Mouse (Mus musculus): ENCODE data around the gene Rasgrp4. TPM values are rescaled to one million over a fixed set of nuclear protein-coding genes. Genes with fewer than 3 reads are reported as not detected.
"Not testable (repeated sequence)": the region's sequence is repeated elsewhere in the genome, so short reads cannot be mapped to it uniquely, and the experiment has no call there.

Rasgrp4 gene
- polyA plus RNA-seq, 2 experiments, result 0.43 to 4.8 TPM

- H3K4me2 ChIP-seq (replicated peaks; ENCODE audit: low read depth, low read length, severe bottlenecking), result peak overlapping the region; percentile 89
- no peak for DNase-seq (ENCODE audit: low spot score)
- H3K9me3 ChIP-seq (ENCODE audit: control insufficient read depth, low read length), result no peaks in the 10 kb centered on the region
- peak overlapping the region; percentile 36; the same call in 1 of the 2 replicates for H3K9ac ChIP-seq (ENCODE audit: low read depth, low read length, severe bottlenecking)
- no peak for ATAC-seq (ENCODE audit: low FRiP score, low read depth)
- 0 out of 2 replicates have a peak overlapping the region, but pooled peaks have one; percentile 33 for H3K27ac ChIP-seq (replicated peaks; ENCODE audit: low read depth, low read length)
- no peak for TF ChIP-seq POLR2A (IDR thresholded peaks at IDR 0.05; ENCODE audit: borderline replicate concordance, extremely low read depth, insufficient read depth, insufficient read length)
- WGBS, result 39% methylated on average over 5 of the region's 5 CpGs
- H3K4me3 ChIP-seq (replicated peaks; ENCODE audit: low read length), result peak overlapping the region; percentile 90
- peaks cover 14% of the 10 kb centered on the region for H3K4me1 ChIP-seq (ENCODE audit: control insufficient read depth, insufficient read depth, low read length)
- H3K27me3 ChIP-seq (ENCODE audit: control insufficient read depth, insufficient read depth, low read length), result no peaks in the 10 kb centered on the region
- peaks cover 13% of the 10 kb centered on the region for H3K36me3 ChIP-seq (ENCODE audit: control insufficient read depth, insufficient read depth, low read length)
Measured at GRCm38 (mm10) chr7:29180854-29181236, 46.2 kb downstream of the Rasgrp4 start.

DNA sequence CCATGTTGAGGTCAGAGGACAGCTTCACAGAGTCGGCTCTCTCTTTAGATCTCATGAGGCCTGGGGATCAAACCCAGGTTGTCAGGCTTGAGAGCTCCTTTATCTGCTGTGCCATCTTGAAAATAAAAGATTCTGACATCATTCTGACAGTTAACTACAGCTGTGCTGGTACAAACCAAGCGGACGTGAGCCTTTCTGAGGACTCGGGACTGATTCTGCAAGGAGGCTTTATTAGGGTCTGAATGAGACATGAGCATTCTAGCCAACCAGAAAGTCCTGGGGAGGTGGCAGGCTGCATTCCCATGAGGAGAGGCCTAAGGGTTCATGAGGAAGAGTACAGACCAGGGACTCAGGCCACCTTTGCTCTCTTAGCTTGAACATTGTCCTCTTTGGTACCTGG lies 46.7 kb downstream of the Rasgrp4 start:
- not testable (repeated sequence) for DNase-seq (ENCODE audit: low spot score); H3K4me2 ChIP-seq (replicated peaks; ENCODE audit: low read depth, low read length, severe bottlenecking); H3K36me3 ChIP-seq (ENCODE audit: control insufficient read depth, insufficient read depth, low read length); H3K9me3 ChIP-seq (ENCODE audit: control insufficient read depth, low read length); H3K27me3 ChIP-seq (ENCODE audit: control insufficient read depth, insufficient read depth, low read length); H3K4me3 ChIP-seq (replicated peaks; ENCODE audit: low read length); H3K27ac ChIP-seq (replicated peaks; ENCODE audit: low read depth, low read length); ATAC-seq (ENCODE audit: low FRiP score, low read depth); H3K9ac ChIP-seq (ENCODE audit: low read depth, low read length, severe bottlenecking)
- peaks cover 14% of the 10 kb centered on the region for H3K4me1 ChIP-seq (ENCODE audit: control insufficient read depth, insufficient read depth, low read length)
- 92% methylated on average over 4 of the region's 4 CpGs for WGBS

- not testable (repeated sequence) for DNase-seq (ENCODE audit: low spot score); H3K27ac ChIP-seq (replicated peaks; ENCODE audit: low read depth, low read length); H3K4me3 ChIP-seq (replicated peaks; ENCODE audit: low read length); H3K4me1 ChIP-seq (ENCODE audit: control insufficient read depth, insufficient read depth, low read length); H3K36me3 ChIP-seq (ENCODE audit: control insufficient read depth, insufficient read depth, low read length); H3K4me2 ChIP-seq (replicated peaks; ENCODE audit: low read depth, low read length, severe bottlenecking); ATAC-seq (ENCODE audit: low FRiP score, low read depth); H3K9me3 ChIP-seq (ENCODE audit: control insufficient read depth, low read length); H3K9ac ChIP-seq (ENCODE audit: low read depth, low read length, severe bottlenecking); H3K27me3 ChIP-seq (ENCODE audit: control insufficient read depth, insufficient read depth, low read length)
- 92% methylated on average over 1 of the region's 1 CpGs for WGBS
Measured at GRCm38 (mm10) chr7:29194230-29194629, 59.6 kb downstream of the Rasgrp4 start.

GRCm38 (mm10) chr7:29202577-29202976 lies 67.9 kb downstream of the Rasgrp4 start:
- Histone ChIP-seq H3K4me1 (ENCODE audit: control insufficient read depth, insufficient read depth, low read length) (no peaks in the 10 kb centered on the region), H3K27me3 (ENCODE audit: control insufficient read depth, insufficient read depth, low read length) (no peaks in the 10 kb centered on the region), H3K27ac (replicated peaks; ENCODE audit: low read depth, low read length) (no peak overlapping the region), H3K9ac (ENCODE audit: low read depth, low read length, severe bottlenecking) (no peak overlapping the region), H3K9me3 (ENCODE audit: control insufficient read depth, low read length) (no peaks in the 10 kb centered on the region), H3K4me3 (replicated peaks; ENCODE audit: low read length) (no peak overlapping the region), H3K4me2 (replicated peaks; ENCODE audit: low read depth, low read length, severe bottlenecking) (no peak overlapping the region), H3K36me3 (ENCODE audit: control insufficient read depth, insufficient read depth, low read length) (no peaks in the 10 kb centered on the region)
- no peak for DNase-seq (ENCODE audit: low spot score)
- TF ChIP-seq POLR2A (IDR thresholded peaks at IDR 0.05; ENCODE audit: borderline replicate concordance, extremely low read depth, insufficient read depth, insufficient read length), result no peak
- ATAC-seq (ENCODE audit: low FRiP score, low read depth), result no peak
- 86% methylated on average over 5 of the region's 6 CpGs for WGBS

Other genes with a start within 250 kb of the Rasgrp4 start
- 268 and 299 TPM in 2 replicates for gene Actn4, start 172.5 kb upstream of the Rasgrp4 start, polyA plus RNA-seq (2012; rRNA removed)
- gene Actn4, start 172.5 kb upstream of the Rasgrp4 start, polyA plus RNA-seq (2014; fragmentation: Nextera tagmentation; extraction: Ambion mirVana), result 295 and 304 TPM in 2 replicates
- gene Eif3k, start 153.0 kb upstream of the Rasgrp4 start, polyA plus RNA-seq (2012; rRNA removed), result 473 and 518 TPM in 2 replicates
- 450 TPM in 2 replicates for gene Eif3k, start 153.0 kb upstream of the Rasgrp4 start, polyA plus RNA-seq (2014; fragmentation: Nextera tagmentation; extraction: Ambion mirVana)
- 9.3 and 9.5 TPM in 2 replicates for gene Map4k1, start 152.8 kb upstream of the Rasgrp4 start, polyA plus RNA-seq (2012; rRNA removed)
- gene Map4k1, start 152.8 kb upstream of the Rasgrp4 start, polyA plus RNA-seq (2014; fragmentation: Nextera tagmentation; extraction: Ambion mirVana), result 6.4 and 7.0 TPM in 2 replicates
- gene Ryr1, start 9.7 kb upstream of the Rasgrp4 start, polyA plus RNA-seq (2012; rRNA removed), result 26.5 and 29.2 TPM in 2 replicates
- 5.9 and 7.7 TPM in 2 replicates for gene Ryr1, start 9.7 kb upstream of the Rasgrp4 start, polyA plus RNA-seq (2014; fragmentation: Nextera tagmentation; extraction: Ambion mirVana)
- gene Fam98c, start 21.4 kb downstream of the Rasgrp4 start, polyA plus RNA-seq (2012; rRNA removed), result 18.9 and 22.7 TPM in 2 replicates
- 15.7 and 17.1 TPM in 2 replicates for gene Fam98c, start 21.4 kb downstream of the Rasgrp4 start, polyA plus RNA-seq (2014; fragmentation: Nextera tagmentation; extraction: Ambion mirVana)
- gene Ggn, start 35.4 kb downstream of the Rasgrp4 start, polyA plus RNA-seq (2012; rRNA removed), result 0.91 and 1.4 TPM in 2 replicates
- gene Ggn, start 35.4 kb downstream of the Rasgrp4 start, polyA plus RNA-seq (2014; fragmentation: Nextera tagmentation; extraction: Ambion mirVana), result 0.45 and 0.54 TPM in 2 replicates
- 14.2 and 19.4 TPM in 2 replicates for gene Spred3, start 35.6 kb downstream of the Rasgrp4 start, polyA plus RNA-seq (2012; rRNA removed)
- gene Spred3, start 35.6 kb downstream of the Rasgrp4 start, polyA plus RNA-seq (2014; fragmentation: Nextera tagmentation; extraction: Ambion mirVana), result 3.5 and 4.2 TPM in 2 replicates
- gene Psmd8, start 45.9 kb downstream of the Rasgrp4 start, polyA plus RNA-seq (2012; rRNA removed), result 216 and 233 TPM in 2 replicates
- 264 and 268 TPM in 2 replicates for gene Psmd8, start 45.9 kb downstream of the Rasgrp4 start, polyA plus RNA-seq (2014; fragmentation: Nextera tagmentation; extraction: Ambion mirVana)
- gene Catsperg1, start 79.2 kb downstream of the Rasgrp4 start, polyA plus RNA-seq (2012; rRNA removed), result 3.1 and 3.4 TPM in 2 replicates
- 0.84 and 0.87 TPM in 2 replicates for gene Catsperg1, start 79.2 kb downstream of the Rasgrp4 start, polyA plus RNA-seq (2014; fragmentation: Nextera tagmentation; extraction: Ambion mirVana)
- gene Kcnk6, start 97.7 kb downstream of the Rasgrp4 start, polyA plus RNA-seq (2012; rRNA removed), result 11.4 and 19.2 TPM in 2 replicates
- gene Kcnk6, start 97.7 kb downstream of the Rasgrp4 start, polyA plus RNA-seq (2014; fragmentation: Nextera tagmentation; extraction: Ambion mirVana), result 1.6 and 2.2 TPM in 2 replicates
- gene Yif1b, start 103.5 kb downstream of the Rasgrp4 start, polyA plus RNA-seq (2012; rRNA removed), result 107 and 150 TPM in 2 replicates
- gene Yif1b, start 103.5 kb downstream of the Rasgrp4 start, polyA plus RNA-seq (2014; fragmentation: Nextera tagmentation; extraction: Ambion mirVana), result 130 and 139 TPM in 2 replicates
- 0.32 and 0.92 TPM in 2 replicates for gene 2200002D01Rik, start 113.6 kb downstream of the Rasgrp4 start, polyA plus RNA-seq (2012; rRNA removed)
- 1.2 and 3.0 TPM in 2 replicates for gene 2200002D01Rik, start 113.6 kb downstream of the Rasgrp4 start, polyA plus RNA-seq (2014; fragmentation: Nextera tagmentation; extraction: Ambion mirVana)
- 88.7 and 95.3 TPM in 2 replicates for gene Spint2, start 147.1 kb downstream of the Rasgrp4 start, polyA plus RNA-seq (2012; rRNA removed)
- gene Spint2, start 147.1 kb downstream of the Rasgrp4 start, polyA plus RNA-seq (2014; fragmentation: Nextera tagmentation; extraction: Ambion mirVana), result 149 and 160 TPM in 2 replicates
- 8.7 and 9.6 TPM in 2 replicates for gene Ppp1r14a, start 154.5 kb downstream of the Rasgrp4 start, polyA plus RNA-seq (2012; rRNA removed)
- gene Ppp1r14a, start 154.5 kb downstream of the Rasgrp4 start, polyA plus RNA-seq (2014; fragmentation: Nextera tagmentation; extraction: Ambion mirVana), result 9.0 and 13.8 TPM in 2 replicates
- 10.6 and 10.7 TPM in 2 replicates for gene Dpf1, start 169.1 kb downstream of the Rasgrp4 start, polyA plus RNA-seq (2012; rRNA removed)
- 13.2 and 13.7 TPM in 2 replicates for gene Dpf1, start 169.1 kb downstream of the Rasgrp4 start, polyA plus RNA-seq (2014; fragmentation: Nextera tagmentation; extraction: Ambion mirVana)

Measured in limb, embryonic 14.5 days (tissue).